Mouse (Mus musculus) liver, embryonic 14.5 days (tissue): ENCODE results near the gene Kri1. TPM values are rescaled to one million over a fixed set of nuclear protein-coding genes. Genes with fewer than 3 reads are reported as not detected.
"Not testable (repeated sequence)": the region's sequence is repeated elsewhere in the genome, so short reads cannot be mapped to it uniquely, and the experiment has no call there.

Experiments used
- ATAC-seq: fragments of 200-750 bp; cut with Nextera tagmentation; 2 replicates; pipeline ENCODE4 v1.8.0; 2017; ENCODE audit warnings: moderate number of reproducible peaks, mild to moderate bottlenecking, moderate library complexity; ENCODE audit not compliant: insufficient read depth
- DNase-seq, 3 experiments: peaks; one replicate each; pipeline ENCODE4 v3.0.0-alpha.2; 2012 to 2013; ENCODE audit warnings: low read depth in 3 of 3, low spot score in 3 of 3
- H3K27ac ChIP-seq: fragments of 300-500 bp; sonication (generic); 2 replicates; pipeline ENCODE4 v1.5.1; 2014; ENCODE audit warnings: moderate library complexity, mild to moderate bottlenecking, control low read depth, inconsistent platforms
- H3K27me3 ChIP-seq: fragments of 300-500 bp; sonication (generic); 2 replicates; pipeline ENCODE4 v1.6.1; 2014; ENCODE audit warnings: mild to moderate bottlenecking, low read length, moderate library complexity; ENCODE audit not compliant: control insufficient read depth, insufficient read depth
- H3K36me3 ChIP-seq: fragments of 300-500 bp; sonication (generic); replicated peaks from 2 replicates; pipeline ENCODE4 v1.6.1; 2014; ENCODE audit warnings: low read depth; ENCODE audit not compliant: control insufficient read depth, insufficient read depth
- H3K4me1 ChIP-seq, 2 experiments: fragments of 200-500 bp in 1 of 2; fragments of 300-500 bp in 1 of 2; sonication (generic) in 1 of 2; replicated peaks; 2 replicates each; pipeline ENCODE4 v1.6.1; 2012 to 2014; ENCODE audit warnings: antibody characterized with exemption in 1 of 2, inconsistent platforms in 1 of 2, low read length in 1 of 2; ENCODE audit not compliant: control insufficient read depth in 2 of 2, insufficient read depth in 2 of 2
- H3K4me2 ChIP-seq: fragments of 300-500 bp; sonication (generic); 2 replicates; pipeline ENCODE4 v1.6.1; 2014; ENCODE audit warnings: low read depth, mild to moderate bottlenecking, control low read depth, moderate library complexity
- H3K4me3 ChIP-seq, 2 experiments: fragments of 200-500 bp in 1 of 2; fragments of 300-500 bp in 1 of 2; sonication (generic) in 1 of 2; 2 replicates each; pipeline ENCODE4 v1.5.1; 2012 to 2014; ENCODE audit warnings: low read depth in 2 of 2, low read length in 2 of 2, mild to moderate bottlenecking in 2 of 2, control low read depth in 1 of 2, inconsistent platforms in 1 of 2, moderate library complexity in 1 of 2; ENCODE audit not compliant: insufficient read depth in 1 of 2
- H3K9ac ChIP-seq: fragments of 300-500 bp; sonication (generic); replicated peaks from 2 replicates; pipeline ENCODE4 v1.6.1; 2014; ENCODE audit warnings: mild to moderate bottlenecking, control low read depth, moderate library complexity
- H3K9me3 ChIP-seq: fragments of 300-500 bp; sonication (generic); 2 replicates; pipeline ENCODE4 v1.6.1; 2016; ENCODE audit warnings: low read length, mixed read lengths; ENCODE audit not compliant: control insufficient read depth
- CTCF ChIP-seq: IDR thresholded peaks from 2 replicates; pipeline ENCODE4 v1.5.1; 2016; ENCODE audit warnings: antibody characterized with exemption, low read depth, control low read depth
- EP300 ChIP-seq: IDR thresholded peaks from 2 replicates; pipeline ENCODE4 v1.6.1; 2016; ENCODE audit warnings: antibody characterized with exemption, low read depth
- WGBS: fragments of 180-500 bp; shearing (Covaris S2); extraction: QIAGEN DNeasy Blood & Tissue Kit; methylation state at CpG from one replicate; pipeline ENCODE4 v1.1.7; 2014; ENCODE audit not compliant: insufficient replicate concordance; 5-methylcytosine and 5-hydroxymethylcytosine counted together
- polyA plus RNA-seq, 2 experiments: library from polyadenylated mRNA; depleted of rRNA in 1 of 2; stranded (reverse) in 1 of 2; unstranded in 1 of 2; fragments of >200 nt; fragmentation: Nextera tagmentation in 1 of 2; extraction: Ambion mirVana in 1 of 2; gene quantifications; 2 replicates each; pipeline versions ENCODE4 v1.2.1 to v1.2.3; 2012 to 2014

The Kri1 gene
- polyA plus RNA-seq, 2 experiments = 3.9 to 21.9 TPM

GRCm38 (mm10) chr9:21275013-21275710 lies 12.6 kb downstream of the Kri1 start:
- H3K9me3 ChIP-seq = no peaks in the 10 kb centered on the region
- no peak overlapping the region for H3K4me3 ChIP-seq
- ATAC-seq = peak; percentile 56
- peaks cover 83% of the 10 kb centered on the region for H3K36me3 ChIP-seq
- no peak overlapping the region for H3K4me2 ChIP-seq
- peak overlapping the region; percentile 28 for H3K27ac ChIP-seq
- 70% methylated on average over 7 of the region's 7 CpGs for WGBS
- H3K9ac ChIP-seq = no peak overlapping the region; the same call in 1 of the 2 replicates
- H3K27me3 ChIP-seq = no peaks in the 10 kb centered on the region
- no peak for DNase-seq
- TF ChIP-seq CTCF (no peak), EP300 (no peak)
- peaks cover 12 to 18% of the 10 kb centered on the region in 2 experiments for H3K4me1 ChIP-seq

GRCm38 (mm10) chr9:21274336-21274735 lies 13.4 kb downstream of the Kri1 start:
- peak overlapping the region; percentile 39 for H3K27ac ChIP-seq
- H3K4me1 ChIP-seq = peaks cover 12 to 18% of the 10 kb centered on the region in 2 experiments
- DNase-seq (no peak), ATAC-seq (0 out of 2 replicates have a peak, but pooled peaks have one; percentile 1)
- H3K27me3 ChIP-seq = no peaks in the 10 kb centered on the region
- H3K4me3 ChIP-seq = no peak overlapping the region
- H3K9ac ChIP-seq = no peak overlapping the region
- 75% methylated on average over 3 of the region's 3 CpGs for WGBS
- no peak overlapping the region for H3K4me2 ChIP-seq
- H3K36me3 ChIP-seq = peaks cover 83% of the 10 kb centered on the region
- no peaks in the 10 kb centered on the region for H3K9me3 ChIP-seq
- TF ChIP-seq CTCF = no peak

GRCm38 (mm10) chr9:21273520-21274228 lies 14.1 kb downstream of the Kri1 start:
- H3K9ac ChIP-seq = no peak overlapping the region
- peaks cover 12 to 18% of the 10 kb centered on the region in 2 experiments for H3K4me1 ChIP-seq
- ATAC-seq (no peak), DNase-seq (no peak)
- no peak overlapping the region for H3K4me2 ChIP-seq
- TF ChIP-seq EP300 (no peak), CTCF (no peak)
- no peaks in the 10 kb centered on the region for H3K9me3 ChIP-seq
- no peak overlapping the region; the same call in 1 of the 2 replicates for H3K27ac ChIP-seq
- H3K27me3 ChIP-seq = no peaks in the 10 kb centered on the region
- 80% methylated on average over 7 of the region's 7 CpGs for WGBS
- peaks cover 86% of the 10 kb centered on the region for H3K36me3 ChIP-seq
- H3K4me3 ChIP-seq = no peak overlapping the region

- ATAC-seq (no peak), DNase-seq (no peak)
- TF ChIP-seq CTCF (no peak), EP300 (no peak)
- WGBS = 85% methylated on average over 8 of the region's 8 CpGs
- peaks cover 12 to 18% of the 10 kb centered on the region in 2 experiments for H3K4me1 ChIP-seq
- H3K27ac ChIP-seq = no peak overlapping the region
- H3K36me3 ChIP-seq = peaks cover 92% of the 10 kb centered on the region
- H3K9me3 ChIP-seq = no peaks in the 10 kb centered on the region
- H3K27me3 ChIP-seq = no peaks in the 10 kb centered on the region
- H3K4me3 ChIP-seq = no peak overlapping the region
- no peak overlapping the region for H3K4me2 ChIP-seq
- H3K9ac ChIP-seq = no peak overlapping the region
Measured at GRCm38 (mm10) chr9:21273094-21273493, 14.7 kb downstream of the Kri1 start.

GRCm38 (mm10) chr9:21272391-21272790 lies 15.4 kb downstream of the Kri1 start:
- no peaks in the 10 kb centered on the region for H3K9me3 ChIP-seq
- peaks cover 92% of the 10 kb centered on the region for H3K36me3 ChIP-seq
- ATAC-seq (no peak), DNase-seq (no peak)
- no peak overlapping the region for H3K4me3 ChIP-seq
- no peaks in the 10 kb centered on the region for H3K27me3 ChIP-seq
- peaks cover 12 to 18% of the 10 kb centered on the region in 2 experiments for H3K4me1 ChIP-seq
- TF ChIP-seq EP300 (no peak), CTCF (no peak)
- WGBS = 87% methylated on average over 9 of the region's 9 CpGs
- H3K27ac ChIP-seq = no peak overlapping the region
- no peak overlapping the region for H3K9ac ChIP-seq
- no peak overlapping the region for H3K4me2 ChIP-seq

- WGBS = 59% methylated on average over 5 of the region's 5 CpGs
- not testable (repeated sequence) for H3K27ac ChIP-seq, H3K4me2 ChIP-seq, H3K9me3 ChIP-seq, H3K4me3 ChIP-seq, H3K9ac ChIP-seq, ATAC-seq, DNase-seq, H3K27me3 ChIP-seq
- Histone ChIP-seq H3K4me1 (peaks cover 16 to 23% of the 10 kb centered on the region in 2 experiments), H3K36me3 (peaks cover 82% of the 10 kb centered on the region)
Measured at GRCm38 (mm10) chr9:21269590-21269989, 18.2 kb downstream of the Kri1 start.
